Mouse (Mus musculus) hindbrain, embryonic 11.5 days (tissue): ENCODE measurements around the gene Krt82. TPM values are rescaled to one million over a fixed set of nuclear protein-coding genes. Genes with fewer than 3 reads are reported as not detected.

ENCODE experiments used
- ATAC-seq: fragments of 200-750 bp; cut with Nextera tagmentation; 2 replicates; pipeline ENCODE4 v1.8.0; 2017; ENCODE audit warnings: mild to moderate bottlenecking, moderate TSS enrichment, moderate library complexity; ENCODE audit not compliant: low FRiP score
- DNase-seq: peaks from one replicate; pipeline ENCODE4 v3.0.0-alpha.2; 2015; ENCODE audit warnings: low spot score
- H3K27ac ChIP-seq: fragments of 300-500 bp; sonication (generic); 2 replicates; pipeline ENCODE4 v1.5.1; 2014; ENCODE audit warnings: mild to moderate bottlenecking, low read depth, low read length
- H3K27me3 ChIP-seq: fragments of 300-500 bp; sonication (generic); 2 replicates; pipeline ENCODE4 v1.6.1; 2014; ENCODE audit warnings: mild to moderate bottlenecking, low read length, moderate library complexity, mixed read lengths; ENCODE audit not compliant: control insufficient read depth, insufficient read depth
- H3K36me3 ChIP-seq: fragments of 300-500 bp; sonication (generic); 2 replicates; pipeline ENCODE4 v1.6.1; 2014; ENCODE audit warnings: mild to moderate bottlenecking, low read length, moderate library complexity, mixed read lengths; ENCODE audit not compliant: control insufficient read depth, insufficient read depth
- H3K4me1 ChIP-seq: fragments of 300-500 bp; sonication (generic); replicated peaks from 2 replicates; pipeline ENCODE4 v1.6.1; 2014; ENCODE audit warnings: low read length, mixed read lengths; ENCODE audit not compliant: control insufficient read depth, insufficient read depth
- H3K4me2 ChIP-seq: fragments of 300-500 bp; sonication (generic); replicated peaks from 2 replicates; pipeline ENCODE4 v1.6.1; 2014; ENCODE audit warnings: mild to moderate bottlenecking, low read depth, low read length
- H3K4me3 ChIP-seq: fragments of 300-500 bp; sonication (generic); 2 replicates; pipeline ENCODE4 v1.5.1; 2014; ENCODE audit warnings: low read depth, low read length
- H3K9ac ChIP-seq: fragments of 300-500 bp; sonication (generic); 2 replicates; pipeline ENCODE4 v1.6.1; 2014; ENCODE audit warnings: low read depth, low read length
- H3K9me3 ChIP-seq: fragments of 300-500 bp; sonication (generic); 2 replicates; pipeline ENCODE4 v1.6.1; 2016; ENCODE audit warnings: low read length; ENCODE audit not compliant: control insufficient read depth
- WGBS: fragments of 180-500 bp; shearing (Covaris S2); extraction: QIAGEN DNeasy Blood & Tissue Kit; methylation state at CpG from one replicate; pipeline ENCODE4 v1.1.7; 2014; 5-methylcytosine and 5-hydroxymethylcytosine counted together
- polyA plus RNA-seq: library from polyadenylated mRNA; unstranded; fragments of >200 nt; fragmentation: Nextera tagmentation; extraction: Ambion mirVana; gene quantifications from 2 replicates; pipeline ENCODE4 v1.2.1, GENCODE M21; 2014

The Krt82 gene
- polyA plus RNA-seq, 1 experiment from 2014 or later, result not detected

DNA sequence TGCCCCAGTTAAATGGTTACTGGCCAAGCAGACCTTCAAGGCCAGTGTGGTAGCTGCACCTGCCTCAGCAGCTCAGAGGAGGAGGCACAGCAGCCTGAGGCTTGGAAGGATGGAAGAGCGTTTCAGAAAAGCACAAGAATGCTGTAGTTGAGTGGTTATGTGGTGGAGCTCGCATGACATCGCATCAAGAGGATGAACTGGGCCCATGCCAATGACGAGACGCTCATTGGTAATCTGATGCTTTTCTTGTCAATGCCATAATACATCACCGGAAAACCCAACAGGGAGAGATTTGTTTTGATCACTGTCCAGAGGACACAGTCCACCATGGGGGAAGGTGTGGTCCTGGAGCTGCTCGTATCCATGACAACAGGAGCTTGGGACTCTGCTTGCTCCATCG lies 55.2 kb downstream of the Krt82 start:
- H3K4me3 ChIP-seq, result no peak overlapping the region
- 84% methylated on average over 8 of the region's 8 CpGs for WGBS
- no peak overlapping the region for H3K9ac ChIP-seq
- no peaks in the 10 kb centered on the region for H3K9me3 ChIP-seq
- DNase-seq, result no peak
- no peaks in the 10 kb centered on the region for H3K4me1 ChIP-seq
- H3K27me3 ChIP-seq, result no peaks in the 10 kb centered on the region
- H3K4me2 ChIP-seq, result no peak overlapping the region
- H3K27ac ChIP-seq, result no peak overlapping the region
- no peaks in the 10 kb centered on the region for H3K36me3 ChIP-seq
- no peak for ATAC-seq

DNA sequence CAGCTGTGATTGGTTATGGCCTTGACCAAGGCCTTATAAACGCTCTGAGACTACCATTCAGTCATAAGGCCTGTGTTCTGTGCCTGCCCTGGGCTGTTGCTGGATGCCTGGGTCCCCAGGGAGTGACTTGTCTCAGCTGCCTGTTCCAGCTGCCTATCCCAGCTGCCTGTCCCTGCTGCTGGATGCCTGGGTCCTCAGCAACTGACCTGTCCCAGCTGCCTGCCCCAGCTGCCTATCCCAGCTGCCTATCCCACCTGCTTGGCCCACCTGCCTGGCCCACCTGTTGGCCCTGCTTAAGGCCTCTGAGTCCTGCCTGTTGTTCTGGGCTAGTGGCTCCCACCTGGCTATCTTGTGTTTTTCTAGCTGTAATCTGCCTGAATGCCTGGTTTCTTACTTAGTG lies 56.3 kb downstream of the Krt82 start:
- no peak overlapping the region for H3K9ac ChIP-seq
- no peaks in the 10 kb centered on the region for H3K27me3 ChIP-seq
- DNase-seq (peak; percentile 23), ATAC-seq (no peak)
- no peaks in the 10 kb centered on the region for H3K4me1 ChIP-seq
- 30% methylated on average over 1 of the region's 1 CpGs for WGBS
- no peak overlapping the region for H3K4me3 ChIP-seq
- no peak overlapping the region for H3K4me2 ChIP-seq
- no peaks in the 10 kb centered on the region for H3K36me3 ChIP-seq
- H3K27ac ChIP-seq, result no peak overlapping the region
- no peaks in the 10 kb centered on the region for H3K9me3 ChIP-seq

DNA sequence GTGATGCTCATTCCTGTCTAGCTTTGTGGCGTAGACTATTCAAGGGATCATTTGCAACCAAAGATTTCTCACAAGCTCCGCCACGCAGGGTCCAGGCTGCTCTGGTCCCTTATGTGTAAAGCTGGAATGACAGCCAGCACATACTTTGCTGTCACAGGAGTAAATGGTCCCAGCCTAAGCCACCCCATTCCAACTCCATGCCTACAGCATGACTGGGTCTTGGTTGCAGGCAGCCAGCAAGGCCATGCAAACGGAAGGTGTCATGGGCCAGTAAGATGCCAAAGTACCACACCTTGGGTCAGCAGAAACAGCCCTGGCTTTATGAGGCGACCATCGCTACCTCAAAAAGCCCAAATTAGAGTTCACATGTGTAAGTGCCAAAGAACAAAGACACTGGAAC lies 56.8 kb downstream of the Krt82 start:
- Histone ChIP-seq H3K4me1 (no peaks in the 10 kb centered on the region), H3K9me3 (no peaks in the 10 kb centered on the region), H3K4me3 (no peak overlapping the region), H3K4me2 (no peak overlapping the region), H3K9ac (no peak overlapping the region), H3K36me3 (no peaks in the 10 kb centered on the region), H3K27ac (no peak overlapping the region), H3K27me3 (no peaks in the 10 kb centered on the region)
- WGBS, result 91% methylated on average over 6 of the region's 6 CpGs
- no peak for DNase-seq
- no peak for ATAC-seq

DNA sequence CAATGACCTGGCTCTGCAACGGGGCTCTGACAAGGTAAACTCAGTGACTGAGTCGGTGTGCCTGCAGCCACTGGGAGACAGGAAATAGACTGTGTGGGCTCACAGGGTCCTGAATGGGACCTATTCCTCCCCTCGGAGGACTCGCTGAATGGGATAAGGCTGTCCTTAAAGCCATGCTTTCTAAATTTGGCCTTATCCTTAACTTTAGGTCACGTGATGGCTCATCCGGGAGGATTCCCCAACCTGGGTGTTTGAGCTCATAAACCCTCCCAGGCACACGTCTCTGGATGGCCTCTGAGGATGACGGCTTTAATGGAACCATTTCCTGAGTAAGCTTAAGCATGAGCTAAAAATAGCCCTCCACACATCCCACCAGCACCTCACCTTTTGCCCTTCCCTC lies 57.7 kb downstream of the Krt82 start:
- Histone ChIP-seq H3K4me2 (no peak overlapping the region), H3K4me1 (no peaks in the 10 kb centered on the region), H3K36me3 (no peaks in the 10 kb centered on the region), H3K27ac (no peak overlapping the region), H3K9ac (no peak overlapping the region), H3K9me3 (no peaks in the 10 kb centered on the region), H3K4me3 (no peak overlapping the region), H3K27me3 (no peaks in the 10 kb centered on the region)
- 75% methylated on average over 8 of the region's 8 CpGs for WGBS
- ATAC-seq (no peak), DNase-seq (no peak)

DNA sequence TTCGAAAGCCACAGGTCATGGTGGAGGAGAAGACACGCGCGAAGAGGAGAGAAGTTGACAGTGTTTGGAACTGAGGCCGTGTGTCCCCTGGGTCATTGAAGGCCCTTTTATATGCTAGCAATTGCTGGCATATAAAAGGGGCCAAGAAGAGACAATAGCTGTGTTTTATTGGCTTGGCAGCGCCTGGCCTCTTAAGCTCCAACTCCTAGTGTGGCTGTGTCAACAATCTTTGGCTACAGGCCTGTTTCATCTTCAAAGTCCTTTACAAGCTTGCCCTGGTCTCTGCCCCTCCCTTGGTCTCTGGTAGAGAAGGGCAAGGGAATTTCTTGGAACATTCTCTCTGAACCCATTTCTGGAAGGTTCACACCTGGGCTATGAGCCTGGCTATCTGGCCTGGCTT lies 59.0 kb downstream of the Krt82 start, which contains the start of gene Krt83:
Gene Krt83 (minus strand): TSS at position 82 of the 400 bp plus-strand sequence.
- no peak within 1 kb of the TSS for H3K4me3 ChIP-seq
- H3K9me3 ChIP-seq, result no peaks in the 10 kb centered on the region
- H3K4me2 ChIP-seq, result no peak within 1 kb of the TSS
- H3K4me1 ChIP-seq, result no peaks in the 10 kb centered on the region
- no peak within 1 kb of the TSS for H3K9ac ChIP-seq
- ATAC-seq (no peak), DNase-seq (no peak)
- no peak within 1 kb of the TSS for H3K27ac ChIP-seq
- H3K27me3 ChIP-seq, result no peaks in the 10 kb centered on the region
- no peaks in the 10 kb centered on the region for H3K36me3 ChIP-seq
- WGBS, result 70% methylated on average over 6 of the region's 6 CpGs

Other genes with a start within 250 kb of the Krt82 start
- gene Krt80, start 180.5 kb downstream of the Krt82 start, polyA plus RNA-seq, result 0.09 TPM in 1 of 2 replicates, not detected in the other
- 9.0 and 12.0 TPM in 2 replicates for gene Krt7, start 139.6 kb downstream of the Krt82 start, polyA plus RNA-seq
- 0.08 TPM in 1 of 2 replicates, not detected in the other for gene Krt87, start 111.9 kb downstream of the Krt82 start, polyA plus RNA-seq
- not detected in 2 replicates for gene Krt88, start 102.9 kb downstream of the Krt82 start, polyA plus RNA-seq
- not detected in 2 replicates for gene Krt81, start 86.9 kb downstream of the Krt82 start, polyA plus RNA-seq
- gene Krt86, start 77.2 kb downstream of the Krt82 start, polyA plus RNA-seq, result not detected in 2 replicates
- gene Krt83, start 59.2 kb downstream of the Krt82 start, polyA plus RNA-seq, result not detected in 2 replicates
- not detected in 2 replicates for gene Gm49425, start 33.4 kb downstream of the Krt82 start, polyA plus RNA-seq
- not detected in 2 replicates for gene Krt84, start 17.8 kb downstream of the Krt82 start, polyA plus RNA-seq
- 0.07 and 0.42 TPM in 2 replicates for gene Krt90, start 12.3 kb upstream of the Krt82 start, polyA plus RNA-seq
- 0.04 and 0.05 TPM in 2 replicates for gene Krt75, start 23.2 kb upstream of the Krt82 start, polyA plus RNA-seq
- not detected in 2 replicates for gene Gm5414, start 77.5 kb upstream of the Krt82 start, polyA plus RNA-seq
- gene Gm5478, start 96.7 kb upstream of the Krt82 start, polyA plus RNA-seq, result not detected in 2 replicates
- not detected in 2 replicates for gene Krt6b, start 129.6 kb upstream of the Krt82 start, polyA plus RNA-seq
- not detected in 2 replicates for gene Krt6a, start 143.6 kb upstream of the Krt82 start, polyA plus RNA-seq
- gene Krt5, start 162.2 kb upstream of the Krt82 start, polyA plus RNA-seq, result 1.8 and 1.9 TPM in 2 replicates
- gene Krt71, start 192.4 kb upstream of the Krt82 start, polyA plus RNA-seq, result not detected in 2 replicates
- 0.10 TPM in 1 of 2 replicates, not detected in the other for gene Krt72, start 235.8 kb upstream of the Krt82 start, polyA plus RNA-seq